Mouse (Mus musculus) large intestine, adult 2 months (tissue): ENCODE measurements around the gene Olfr1480. TPM values are rescaled to one million over a fixed set of nuclear protein-coding genes. Genes with fewer than 3 reads are reported as not detected.

ENCODE experiments used
- DNase-seq: peaks from one replicate; pipeline ENCODE4 v3.0.0-alpha.2; 2012; ENCODE audit warnings: low read depth, low spot score
- WGBS: fragments of 180-500 bp; shearing (Covaris S2); methylation state at CpG from one replicate; pipeline ENCODE4 v1.1.7; 2018; 5-methylcytosine and 5-hydroxymethylcytosine counted together
- polyA plus RNA-seq: library from polyadenylated mRNA; depleted of rRNA; stranded (reverse); fragments of >200 nt; gene quantifications from 2 replicates; pipeline ENCODE4 v1.2.3, GENCODE M21; 2012; rRNA removed

The Olfr1480 gene
- not detected in 2 replicates for polyA plus RNA-seq

- 88% methylated on average over 2 of the region's 2 CpGs for WGBS
- DNase-seq = no peak
These were observed at the start of gene Olfr1480 for GRCm38 (mm10) chr19:13527613-13528012. Olfr1480 (plus strand) TSS chr19:13527913.

- DNase-seq = no peak
These were observed 47.6 kb upstream of the Olfr1480 start, which contains the start of gene Olfr1475 for GRCm38 (mm10) chr19:13480096-13480495. Olfr1475 (minus strand) TSS chr19:13480196.

DNA sequence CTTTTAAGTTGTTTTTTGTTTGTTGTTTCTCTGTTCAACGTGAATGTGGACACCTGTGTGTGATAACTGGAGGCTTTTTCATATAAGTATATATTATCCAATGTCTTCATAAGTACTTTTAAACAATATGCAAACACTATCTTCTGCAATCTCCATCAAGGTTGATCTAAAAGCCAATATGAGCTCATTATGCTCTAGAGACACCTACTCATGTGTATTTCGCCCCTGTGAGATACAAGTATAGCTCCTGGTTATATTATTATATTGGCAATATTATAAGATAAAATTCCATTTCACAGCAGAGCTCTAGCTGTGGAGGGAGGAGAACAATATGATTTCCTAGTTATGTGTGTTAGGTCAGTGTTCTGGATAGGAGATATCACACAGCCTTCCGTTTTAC is 27.5 kb upstream of the Olfr1480 start, which contains the start of gene Olfr1477:
Olfr1477 (plus strand) TSS at position 301 of the 400 bp plus-strand sequence.
- 61% methylated on average over 3 of the region's 3 CpGs for WGBS

More for the DNA sequence above, 27.5 kb upstream of the Olfr1480 start, which contains the start of gene Olfr1477:
- DNase-seq = no peak

Other genes starting within 250 kb of the Olfr1480 start
- gene Olfr1465, start 212.4 kb upstream of the Olfr1480 start, polyA plus RNA-seq = not detected in 2 replicates
- gene Olfr1466, start 189.1 kb upstream of the Olfr1480 start, polyA plus RNA-seq = not detected in 2 replicates
- gene Olfr1467, start 165.7 kb upstream of the Olfr1480 start, polyA plus RNA-seq = not detected in 2 replicates
- gene Olfr1469, start 120.1 kb upstream of the Olfr1480 start, polyA plus RNA-seq = not detected in 2 replicates
- gene Olfr1471, start 84.5 kb upstream of the Olfr1480 start, polyA plus RNA-seq = not detected in 2 replicates
- gene Olfr1472, start 71.8 kb upstream of the Olfr1480 start, polyA plus RNA-seq = not detected in 2 replicates
- not detected in 2 replicates for gene Olfr1474, start 58.3 kb upstream of the Olfr1480 start, polyA plus RNA-seq
- not detected in 2 replicates for gene Olfr1475, start 47.7 kb upstream of the Olfr1480 start, polyA plus RNA-seq
- gene Olfr1477, start 27.4 kb upstream of the Olfr1480 start, polyA plus RNA-seq = not detected in 2 replicates
- gene Olfr1484, start 55.6 kb downstream of the Olfr1480 start, polyA plus RNA-seq = not detected in 2 replicates
- not detected in 2 replicates for gene Olfr1487, start 89.5 kb downstream of the Olfr1480 start, polyA plus RNA-seq
- gene Olfr1489, start 103.7 kb downstream of the Olfr1480 start, polyA plus RNA-seq = not detected in 2 replicates
- gene Olfr1490, start 123.2 kb downstream of the Olfr1480 start, polyA plus RNA-seq = not detected in 2 replicates
- gene Olfr1491, start 169.4 kb downstream of the Olfr1480 start, polyA plus RNA-seq = not detected in 2 replicates
- not detected in 2 replicates for gene Olfr1493-ps1, start 195.4 kb downstream of the Olfr1480 start, polyA plus RNA-seq
- not detected in 2 replicates for gene Olfr1494, start 211.8 kb downstream of the Olfr1480 start, polyA plus RNA-seq
- gene Olfr1495, start 236.7 kb downstream of the Olfr1480 start, polyA plus RNA-seq = not detected in 2 replicates
- not detected in 2 replicates for gene Olfr1496, start 250.0 kb downstream of the Olfr1480 start, polyA plus RNA-seq